Mouse (Mus musculus) embryonic facial prominence, embryonic 13.5 days (tissue): ENCODE data around the gene Mgl2. TPM values are rescaled to one million over a fixed set of nuclear protein-coding genes. Genes with fewer than 3 reads are reported as not detected.
"Not testable (repeated sequence)": the region's sequence is repeated elsewhere in the genome, so short reads cannot be mapped to it uniquely, and the experiment has no call there.

Experiments
- ATAC-seq: fragments of 200-750 bp; cut with Nextera tagmentation; 2 replicates; pipeline ENCODE4 v1.8.0; 2017; ENCODE audit warnings: low read depth; ENCODE audit not compliant: insufficient number of reproducible peaks, insufficient read depth, low FRiP score, low TSS enrichment
- H3K27ac ChIP-seq: fragments of 300-500 bp; sonication (generic); 2 replicates; pipeline ENCODE4 v1.5.1; 2015; ENCODE audit warnings: moderate library complexity, mild to moderate bottlenecking, inconsistent platforms
- H3K27me3 ChIP-seq: fragments of 300-500 bp; sonication (generic); 2 replicates; pipeline ENCODE4 v1.6.1; 2015; ENCODE audit warnings: mild to moderate bottlenecking, inconsistent platforms
- H3K36me3 ChIP-seq: fragments of 300-500 bp; sonication (generic); 2 replicates; pipeline ENCODE4 v1.6.1; 2015; ENCODE audit warnings: mild to moderate bottlenecking, inconsistent platforms
- H3K4me1 ChIP-seq: fragments of 300-500 bp; sonication (generic); 2 replicates; pipeline ENCODE4 v1.6.1; 2015; ENCODE audit warnings: inconsistent platforms
- H3K4me2 ChIP-seq: fragments of 300-500 bp; sonication (generic); 2 replicates; pipeline ENCODE4 v1.6.1; 2015; ENCODE audit warnings: moderate library complexity, mild to moderate bottlenecking, inconsistent platforms
- H3K4me3 ChIP-seq: fragments of 300-500 bp; sonication (generic); 2 replicates; pipeline ENCODE4 v1.5.1; 2015; ENCODE audit warnings: mild to moderate bottlenecking, inconsistent platforms
- H3K9ac ChIP-seq: fragments of 300-500 bp; sonication (generic); 2 replicates; pipeline ENCODE4 v1.6.1; 2015; ENCODE audit warnings: mild to moderate bottlenecking, inconsistent platforms
- H3K9me3 ChIP-seq: fragments of 300-500 bp; sonication (generic); 2 replicates; pipeline ENCODE4 v1.6.1; 2016; ENCODE audit warnings: inconsistent platforms
- WGBS: fragments of 180-500 bp; shearing (Covaris S2); methylation state at CpG from one replicate; pipeline ENCODE4 v1.1.7; 2015; ENCODE audit warnings: mixed read lengths; 5-methylcytosine and 5-hydroxymethylcytosine counted together
- polyA plus RNA-seq: library from polyadenylated mRNA; unstranded; fragments of >200 nt; fragmentation: Nextera tagmentation; extraction: Ambion mirVana; gene quantifications from 2 replicates; pipeline ENCODE4 v1.2.1, GENCODE M21; 2015

Mgl2 gene
- polyA plus RNA-seq, 1 experiment from 2014 or later, result 0.25 TPM

- Histone ChIP-seq H3K4me3 (no peak overlapping the region), H3K27me3 (no peaks in the 10 kb centered on the region), H3K9me3 (no peaks in the 10 kb centered on the region; the same call in 1 of the 2 replicates), H3K4me1 (no peaks in the 10 kb centered on the region), H3K27ac (no peak overlapping the region), H3K9ac (no peak overlapping the region), H3K4me2 (no peak overlapping the region), H3K36me3 (no peaks in the 10 kb centered on the region)
- WGBS, result 86% methylated on average over 3 of the region's 3 CpGs
- ATAC-seq, result no peak
Measured at GRCm38 (mm10) chr11:70115901-70116300, 14.2 kb upstream of the Mgl2 start.

- not testable (repeated sequence) for H3K9me3 ChIP-seq, H3K27me3 ChIP-seq, H3K27ac ChIP-seq, H3K36me3 ChIP-seq, H3K4me3 ChIP-seq, H3K9ac ChIP-seq, H3K4me2 ChIP-seq, ATAC-seq, H3K4me1 ChIP-seq
- 63% methylated on average over 3 of the region's 3 CpGs for WGBS
Measured at GRCm38 (mm10) chr11:70135001-70135400, 4.9 kb downstream of the Mgl2 start.

GRCm38 (mm10) chr11:70135925-70136324, 5.8 kb downstream of the Mgl2 start:
- not testable (repeated sequence) for H3K9me3 ChIP-seq, H3K27me3 ChIP-seq, H3K9ac ChIP-seq, H3K27ac ChIP-seq, H3K4me3 ChIP-seq, H3K36me3 ChIP-seq, ATAC-seq, H3K4me2 ChIP-seq, H3K4me1 ChIP-seq
- WGBS, result 91% methylated on average over 8 of the region's 8 CpGs

- Histone ChIP-seq H3K36me3 (no peaks in the 10 kb centered on the region), H3K9me3 (no peaks in the 10 kb centered on the region), H3K27ac (no peak overlapping the region), H3K4me2 (no peak overlapping the region), H3K9ac (no peak overlapping the region), H3K27me3 (no peaks in the 10 kb centered on the region), H3K4me3 (no peak overlapping the region), H3K4me1 (no peaks in the 10 kb centered on the region)
- WGBS, result 86% methylated on average over 10 of the region's 10 CpGs
- no peak for ATAC-seq
Measured at GRCm38 (mm10) chr11:70139171-70139570, 9.0 kb downstream of the Mgl2 start.

- ATAC-seq, result no peak
- Histone ChIP-seq H3K4me2 (no peak overlapping the region), H3K9ac (no peak overlapping the region), H3K4me3 (no peak overlapping the region), H3K27ac (no peak overlapping the region), H3K27me3 (no peaks in the 10 kb centered on the region), H3K36me3 (no peaks in the 10 kb centered on the region), H3K4me1 (no peaks in the 10 kb centered on the region), H3K9me3 (no peaks in the 10 kb centered on the region)
- WGBS, result 69% methylated on average over 3 of the region's 3 CpGs
Measured at GRCm38 (mm10) chr11:70151072-70151471, 20.9 kb downstream of the Mgl2 start.

- not testable (repeated sequence) for H3K4me3 ChIP-seq, ATAC-seq, H3K9me3 ChIP-seq, H3K27me3 ChIP-seq, H3K9ac ChIP-seq, H3K27ac ChIP-seq, H3K4me1 ChIP-seq, H3K4me2 ChIP-seq, H3K36me3 ChIP-seq
- no CpG with 5 or more reads among the region's 5 CpGs for WGBS
Measured at GRCm38 (mm10) chr11:70155897-70156296, 25.8 kb downstream of the Mgl2 start, which contains the start of gene Clec10a. Gene Clec10a (plus strand): TSS chr11:70156197.

GRCm38 (mm10) chr11:70162336-70162735, 32.2 kb downstream of the Mgl2 start:
- H3K4me2 ChIP-seq, result no peak overlapping the region
- no peaks in the 10 kb centered on the region for H3K9me3 ChIP-seq
- H3K36me3 ChIP-seq, result no peaks in the 10 kb centered on the region
- H3K4me1 ChIP-seq, result no peaks in the 10 kb centered on the region
- no peak for ATAC-seq
- no peak overlapping the region for H3K9ac ChIP-seq
- 80% methylated on average over 3 of the region's 3 CpGs for WGBS
- no peak overlapping the region for H3K27ac ChIP-seq
- H3K4me3 ChIP-seq, result no peak overlapping the region
- no peaks in the 10 kb centered on the region for H3K27me3 ChIP-seq

GRCm38 (mm10) chr11:70165972-70166921, 36.1 kb downstream of the Mgl2 start:
- Histone ChIP-seq H3K27ac (no peak overlapping the region), H3K4me3 (no peak overlapping the region), H3K9ac (no peak overlapping the region), H3K4me2 (no peak overlapping the region), H3K9me3 (no peaks in the 10 kb centered on the region), H3K36me3 (no peaks in the 10 kb centered on the region), H3K4me1 (no peaks in the 10 kb centered on the region), H3K27me3 (no peaks in the 10 kb centered on the region)
- 73% methylated on average over 16 of the region's 16 CpGs for WGBS
- ATAC-seq, result no peak

GRCm38 (mm10) chr11:70168136-70168535, 38.0 kb downstream of the Mgl2 start:
- no peak for ATAC-seq
- Histone ChIP-seq H3K27ac (no peak overlapping the region), H3K9me3 (no peaks in the 10 kb centered on the region), H3K27me3 (no peaks in the 10 kb centered on the region), H3K36me3 (no peaks in the 10 kb centered on the region), H3K4me2 (no peak overlapping the region), H3K4me1 (no peaks in the 10 kb centered on the region), H3K4me3 (no peak overlapping the region), H3K9ac (no peak overlapping the region)
- 57% methylated on average over 7 of the region's 7 CpGs for WGBS

GRCm38 (mm10) chr11:70169471-70169870, 39.3 kb downstream of the Mgl2 start:
- H3K4me1 ChIP-seq, H3K4me3 ChIP-seq, H3K9me3 ChIP-seq, H3K36me3 ChIP-seq, H3K4me2 ChIP-seq, H3K27me3 ChIP-seq, H3K27ac ChIP-seq, ATAC-seq, H3K9ac ChIP-seq: not testable (repeated sequence)
- 89% methylated on average over 7 of the region's 7 CpGs for WGBS

GRCm38 (mm10) chr11:70170291-70170690, 40.2 kb downstream of the Mgl2 start:
- ATAC-seq, result no peak
- no peak overlapping the region for H3K4me2 ChIP-seq
- H3K9me3 ChIP-seq, result no peaks in the 10 kb centered on the region
- no peaks in the 10 kb centered on the region for H3K4me1 ChIP-seq
- no peak overlapping the region for H3K9ac ChIP-seq
- no peaks in the 10 kb centered on the region for H3K27me3 ChIP-seq
- H3K27ac ChIP-seq, result no peak overlapping the region
- no peak overlapping the region for H3K4me3 ChIP-seq
- no peaks in the 10 kb centered on the region for H3K36me3 ChIP-seq
- 76% methylated on average over 7 of the region's 7 CpGs for WGBS

GRCm38 (mm10) chr11:70171181-70171580, 41.1 kb downstream of the Mgl2 start:
- Histone ChIP-seq H3K27me3 (no peaks in the 10 kb centered on the region), H3K27ac (no peak overlapping the region), H3K4me2 (no peak overlapping the region), H3K4me1 (no peaks in the 10 kb centered on the region), H3K9ac (no peak overlapping the region), H3K9me3 (no peaks in the 10 kb centered on the region), H3K4me3 (no peak overlapping the region), H3K36me3 (no peaks in the 10 kb centered on the region)
- whole genome bisulfite sequencing, result 81% methylated on average over 7 of the region's 7 CpGs
- ATAC-seq, result no peak
